Mouse (Mus musculus) liver, postnatal 0 days (tissue): ENCODE measurements around the gene Vamp2.

Experiments
- CTCF ChIP-seq: sonication (generic); IDR thresholded peaks from 2 replicates; pipeline ENCODE4 v1.5.1; 2016; ENCODE audit warnings: antibody characterized with exemption, low read depth
- EP300 ChIP-seq: IDR thresholded peaks from 2 replicates; pipeline ENCODE4 v1.6.1; 2016; ENCODE audit warnings: antibody characterized with exemption, low read depth, mild to moderate bottlenecking

- TF ChIP-seq CTCF (peak; percentile 80), EP300 (no peak)
Measured at GRCm38 (mm10) chr11:69122336-69122951, 34.2 kb downstream of the Vamp2 start, which contains the start of gene 9130213A22Rik.
